Mouse (Mus musculus) cortical plate, adult 2 months (tissue): ENCODE measurements around the gene Dcaf10.
A peak's percentile ranks its signal among the peaks of the same experiment; 100 is the strongest.

Source experiments
- CTCF ChIP-seq: fragments of 200-500 bp; IDR thresholded peaks from 2 replicates; pipeline ENCODE4 v1.5.1; 2011; ENCODE audit warnings: mild to moderate bottlenecking, control low read depth, low read length; ENCODE audit not compliant: insufficient read depth; ENCODE audit errors: extremely low read depth
- POLR2A ChIP-seq: fragments of 200-500 bp; IDR thresholded peaks from 2 replicates; pipeline ENCODE4 v1.6.1; 2011; ENCODE audit warnings: mild to moderate bottlenecking, low read length, control low read depth; ENCODE audit not compliant: insufficient read depth; ENCODE audit errors: extremely low read depth

- TF ChIP-seq POLR2A (peak; percentile 58), CTCF (no peak)
Observed at GRCm38 (mm10) chr4:45320159-45320816, 21.6 kb upstream of the Dcaf10 start.
